Mouse (Mus musculus) kidney, postnatal 0 days (tissue): ENCODE results near the gene Ptpn12. TPM values are rescaled to one million over a fixed set of nuclear protein-coding genes. Genes with fewer than 3 reads are reported as not detected.
A peak's percentile ranks its signal among the peaks of the same experiment; 100 is the strongest.

Source experiments
- ATAC-seq: fragments of 200-750 bp; cut with Nextera tagmentation; replicated peaks from 2 replicates; pipeline ENCODE4 v1.8.0; 2017; ENCODE audit warnings: low read depth, moderate number of reproducible peaks, moderate TSS enrichment, moderate library complexity; ENCODE audit not compliant: low FRiP score
- DNase-seq: peaks from one replicate; pipeline ENCODE4 v3.0.0-alpha.2; 2016; ENCODE audit warnings: low spot score
- H3K27ac ChIP-seq: fragments of 300-500 bp; sonication (generic); 2 replicates; pipeline ENCODE4 v1.5.1; 2014; ENCODE audit warnings: mild to moderate bottlenecking
- H3K27me3 ChIP-seq: fragments of 300-500 bp; sonication (generic); 2 replicates; pipeline ENCODE4 v1.6.1; 2014; ENCODE audit warnings: low read length, mixed read lengths; ENCODE audit not compliant: insufficient read depth
- H3K36me3 ChIP-seq: fragments of 300-500 bp; sonication (generic); 2 replicates; pipeline ENCODE4 v1.6.1; 2014; ENCODE audit warnings: low read length, mixed read lengths; ENCODE audit not compliant: insufficient read depth
- H3K4me1 ChIP-seq: fragments of 300-500 bp; sonication (generic); replicated peaks from 2 replicates; pipeline ENCODE4 v1.6.1; 2014; ENCODE audit warnings: antibody characterized with exemption, low read length, mixed read lengths; ENCODE audit not compliant: insufficient read depth
- H3K4me2 ChIP-seq: fragments of 300-500 bp; sonication (generic); 2 replicates; pipeline ENCODE4 v1.6.1; 2014; ENCODE audit warnings: mild to moderate bottlenecking, low read length, moderate library complexity, mixed read lengths
- H3K4me3 ChIP-seq: fragments of 300-500 bp; sonication (generic); replicated peaks from 2 replicates; pipeline ENCODE4 v1.5.1; 2014; ENCODE audit warnings: low read depth, low read length
- H3K9ac ChIP-seq: fragments of 300-500 bp; sonication (generic); 2 replicates; pipeline ENCODE4 v1.6.1; 2014; ENCODE audit warnings: low read depth, low read length
- H3K9me3 ChIP-seq: fragments of 300-500 bp; sonication (generic); replicated peaks from 2 replicates; pipeline ENCODE4 v1.6.1; 2016; ENCODE audit warnings: low read length, inconsistent platforms, mixed read lengths
- CTCF ChIP-seq: IDR thresholded peaks from 2 replicates; pipeline ENCODE4 v1.5.1; 2016; ENCODE audit warnings: antibody characterized with exemption, low read depth, mild to moderate bottlenecking, moderate library complexity
- WGBS: fragments of 180-500 bp; shearing (Covaris S2); extraction: QIAGEN DNeasy Blood & Tissue Kit; methylation state at CpG from one replicate; pipeline ENCODE4 v1.1.7; 2014; 5-methylcytosine and 5-hydroxymethylcytosine counted together
- polyA plus RNA-seq: library from polyadenylated mRNA; unstranded; fragments of >200 nt; fragmentation: Nextera tagmentation; extraction: Ambion mirVana; gene quantifications from 2 replicates; pipeline ENCODE4 v1.2.1, GENCODE M21; 2015

Gene Ptpn12
- polyA plus RNA-seq, 1 experiment from 2014 or later, result 23.3 TPM

DNA sequence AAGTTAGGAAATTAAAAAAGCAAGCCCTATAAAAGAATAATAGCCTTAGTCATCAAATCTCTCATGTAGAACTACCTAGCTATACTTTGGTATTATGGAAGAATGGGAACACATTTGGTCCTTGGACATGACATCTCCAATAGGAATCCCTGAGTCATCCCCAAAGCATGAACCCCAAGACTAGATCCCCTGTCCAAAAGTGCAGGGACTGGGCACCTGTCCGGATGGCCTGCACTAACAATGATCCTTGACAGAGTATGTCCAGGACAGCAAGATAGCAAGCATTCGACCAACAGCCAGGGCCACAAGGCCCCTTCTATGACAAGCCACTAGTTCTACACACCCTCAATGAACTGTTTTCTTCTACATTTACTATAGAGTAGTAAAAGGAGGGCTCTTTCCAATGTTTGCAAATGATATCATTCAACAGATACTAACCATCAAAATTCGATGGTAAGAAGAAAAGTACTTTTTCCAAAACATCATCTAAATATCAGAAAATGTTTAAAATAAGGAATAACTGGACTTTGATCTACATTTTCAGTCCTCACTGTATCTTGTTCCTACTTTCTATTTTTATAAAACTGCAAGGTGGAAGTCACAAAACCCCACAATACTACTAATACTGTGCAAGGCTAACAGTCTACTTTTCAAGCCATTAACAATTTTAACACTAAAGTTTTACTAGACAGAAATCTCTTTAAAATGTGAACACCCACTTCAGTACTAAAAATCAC, 2.0 kb downstream of the Ptpn12 start:
- DNase-seq, result no peak
- TF ChIP-seq CTCF, result no peak
- no peak for ATAC-seq
- Histone ChIP-seq H3K9ac (no peak overlapping the region), H3K27me3 (no peaks in the 10 kb centered on the region), H3K4me1 (no peaks in the 10 kb centered on the region), H3K27ac (peak overlapping the region; percentile 99; the same call in 1 of the 2 replicates), H3K4me3 (peak overlapping the region; percentile 96), H3K36me3 (no peaks in the 10 kb centered on the region), H3K9me3 (no peaks in the 10 kb centered on the region), H3K4me2 (peak overlapping the region; percentile 72)
- 56% methylated on average over 3 of the region's 3 CpGs for WGBS

DNA sequence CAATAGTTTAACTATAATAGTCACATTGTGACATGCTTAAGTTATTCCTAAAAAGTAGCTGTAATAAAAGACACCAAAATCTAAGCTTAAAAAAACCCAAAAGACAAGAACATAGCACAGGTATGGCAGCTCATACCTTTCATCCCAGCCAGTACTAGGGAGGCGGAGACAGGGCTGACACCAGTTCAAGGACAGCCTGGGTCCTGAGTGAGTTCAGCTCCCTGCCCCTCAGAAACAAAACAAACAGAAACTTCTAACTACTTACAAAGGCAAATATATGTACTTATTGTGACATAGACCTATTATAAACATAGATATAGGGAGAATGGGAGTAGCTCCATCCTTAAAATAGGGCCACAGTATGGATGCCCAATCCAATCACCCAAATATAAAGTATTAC, 3.2 kb downstream of the Ptpn12 start:
- TF ChIP-seq CTCF, result no peak
- 97% methylated on average over 1 of the region's 1 CpGs for WGBS
- no peaks in the 10 kb centered on the region for H3K9me3 ChIP-seq
- no peaks in the 10 kb centered on the region for H3K27me3 ChIP-seq
- no peak overlapping the region for H3K4me2 ChIP-seq
- no peak overlapping the region for H3K4me3 ChIP-seq
- DNase-seq, result no peak
- no peak for ATAC-seq
- no peaks in the 10 kb centered on the region for H3K36me3 ChIP-seq
- H3K27ac ChIP-seq, result no peak overlapping the region
- H3K9ac ChIP-seq, result no peak overlapping the region
- H3K4me1 ChIP-seq, result no peaks in the 10 kb centered on the region

DNA sequence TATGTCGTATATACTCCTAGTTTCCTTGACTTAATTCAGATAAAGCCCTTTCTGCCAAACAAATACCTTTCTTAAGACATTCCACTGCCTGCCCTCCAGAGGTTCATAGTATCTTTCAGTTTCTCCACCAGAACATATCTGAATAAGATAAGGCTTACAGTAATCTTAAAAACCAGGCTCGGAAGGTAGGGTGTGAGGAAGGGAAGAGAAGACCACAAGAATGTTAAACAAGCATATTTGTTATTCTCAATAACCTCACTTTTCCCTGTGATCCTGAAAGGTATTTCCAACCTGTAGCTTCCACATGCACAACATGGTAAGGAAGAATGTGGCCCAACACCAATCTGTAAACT, 5.0 kb downstream of the Ptpn12 start:
- H3K4me2 ChIP-seq, result no peak overlapping the region
- 71% methylated on average over 2 of the region's 2 CpGs for WGBS
- ATAC-seq (no peak), DNase-seq (no peak)
- no peaks in the 10 kb centered on the region for H3K27me3 ChIP-seq
- H3K4me1 ChIP-seq, result no peaks in the 10 kb centered on the region
- H3K9me3 ChIP-seq, result no peaks in the 10 kb centered on the region
- no peak overlapping the region for H3K4me3 ChIP-seq
- no peaks in the 10 kb centered on the region for H3K36me3 ChIP-seq
- no peak for TF ChIP-seq CTCF
- no peak overlapping the region for H3K9ac ChIP-seq
- H3K27ac ChIP-seq, result no peak overlapping the region

DNA sequence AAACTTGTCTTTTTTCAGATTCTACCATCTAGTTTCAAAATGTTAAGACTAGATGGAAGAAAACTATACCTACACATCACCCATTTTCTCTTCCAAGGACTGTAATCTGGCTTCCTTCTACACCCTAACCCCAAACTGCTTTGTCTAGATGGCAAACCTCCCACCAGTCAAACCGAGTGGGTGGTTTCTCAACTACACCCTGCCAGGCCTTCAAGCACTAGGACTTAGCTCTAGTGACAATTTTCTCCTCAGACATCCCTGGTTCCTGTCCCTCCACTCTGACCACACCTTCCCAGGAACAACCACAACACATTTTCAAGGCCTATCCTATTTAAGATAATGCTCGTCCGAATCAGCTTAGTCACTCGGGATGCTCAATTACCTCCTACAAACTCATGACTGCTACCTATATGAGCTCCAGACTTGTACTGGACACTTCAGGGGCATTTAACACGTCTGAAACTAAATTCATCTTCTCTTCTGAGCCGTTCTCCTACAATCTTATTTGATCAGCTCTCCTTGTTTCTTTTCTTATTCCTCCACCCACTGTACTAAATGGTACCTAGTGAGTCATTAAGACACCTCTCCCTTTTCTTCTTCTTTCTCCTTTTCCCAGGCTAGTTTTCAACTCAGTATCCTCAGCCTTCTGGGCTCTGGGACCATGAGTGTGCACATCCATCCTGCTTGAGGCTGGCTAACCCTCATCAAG, 5.5 kb downstream of the Ptpn12 start:
- Histone ChIP-seq H3K9ac (no peak overlapping the region), H3K9me3 (no peaks in the 10 kb centered on the region), H3K27ac (no peak overlapping the region), H3K27me3 (no peaks in the 10 kb centered on the region), H3K4me3 (no peak overlapping the region), H3K4me2 (no peak overlapping the region), H3K36me3 (0 out of 2 replicates have a peak, but pooled peaks cover 1% of the 10 kb centered on the region), H3K4me1 (no peaks in the 10 kb centered on the region)
- DNase-seq (no peak), ATAC-seq (no peak)
- no peak for TF ChIP-seq CTCF
- 89% methylated on average over 6 of the region's 6 CpGs for WGBS

DNA sequence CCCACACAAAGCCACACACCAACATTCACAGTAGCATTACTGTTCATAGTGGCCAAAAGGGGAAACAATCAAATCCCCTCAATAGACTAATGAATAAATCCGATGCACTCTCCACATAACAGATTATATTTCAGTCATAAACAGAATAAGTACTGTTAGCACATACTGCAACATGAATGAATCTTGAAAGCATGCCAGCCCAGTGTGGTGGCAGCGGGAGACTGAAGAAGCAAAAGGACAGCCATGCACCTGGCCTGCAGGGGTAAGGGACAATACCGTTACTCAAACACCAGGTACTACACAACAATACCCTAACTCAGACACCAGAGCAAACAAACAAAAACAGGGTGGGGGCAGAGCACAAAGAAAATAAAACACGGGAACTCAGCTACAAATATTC, 6.7 kb downstream of the Ptpn12 start:
- no peak overlapping the region for H3K4me3 ChIP-seq
- no peaks in the 10 kb centered on the region for H3K4me1 ChIP-seq
- no peak for DNase-seq
- 0 out of 2 replicates have a peak, but pooled peaks cover 4% of the 10 kb centered on the region for H3K36me3 ChIP-seq
- no peak for TF ChIP-seq CTCF
- no peak overlapping the region for H3K27ac ChIP-seq
- no peaks in the 10 kb centered on the region for H3K27me3 ChIP-seq
- no peak for ATAC-seq
- WGBS, result 80% methylated on average over 4 of the region's 4 CpGs
- no peak overlapping the region for H3K9ac ChIP-seq
- H3K9me3 ChIP-seq, result no peaks in the 10 kb centered on the region
- no peak overlapping the region for H3K4me2 ChIP-seq

DNA sequence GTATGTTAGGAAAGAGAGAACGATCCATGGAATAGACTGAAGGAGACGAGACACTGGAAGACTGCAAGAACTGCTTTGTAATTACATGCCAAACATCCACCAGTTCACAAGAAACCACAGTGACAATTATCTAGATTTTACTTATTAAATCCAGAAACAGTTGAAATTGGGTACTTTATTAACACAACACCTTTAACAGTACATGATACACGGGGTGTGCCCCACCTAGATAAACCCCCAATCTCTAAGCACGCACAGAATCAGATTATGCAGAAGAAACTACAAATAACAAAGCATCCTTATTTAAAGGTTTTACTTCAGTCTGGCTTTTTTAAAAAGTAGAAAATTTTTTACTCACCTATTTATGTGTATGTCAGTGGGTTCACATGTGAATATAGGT, 8.6 kb downstream of the Ptpn12 start:
- WGBS, result 91% methylated on average over 4 of the region's 4 CpGs
- Histone ChIP-seq H3K4me3 (no peak overlapping the region), H3K27me3 (no peaks in the 10 kb centered on the region), H3K4me2 (no peak overlapping the region), H3K4me1 (no peaks in the 10 kb centered on the region), H3K36me3 (0 out of 2 replicates have a peak, but pooled peaks cover 4% of the 10 kb centered on the region), H3K9ac (no peak overlapping the region), H3K27ac (no peak overlapping the region), H3K9me3 (no peaks in the 10 kb centered on the region)
- DNase-seq, result no peak
- no peak for TF ChIP-seq CTCF
- no peak for ATAC-seq
